Mouse (Mus musculus): ENCODE results near the gene Kctd2.
"Not testable (repeated sequence)": the region's sequence is repeated elsewhere in the genome, so short reads cannot be mapped to it uniquely, and the experiment has no call there.

Gene Kctd2

GRCm38 (mm10) chr11:115439906-115440595, 20.1 kb downstream of the Kctd2 start, which contains the start of gene Trim80:
TSS of gene Trim80 (plus strand) at chr11:115440545.
- DNase-seq (ENCODE audit: low spot score in 2 of 2): no peak

GRCm38 (mm10) chr11:115441417-115441816, 21.5 kb downstream of the Kctd2 start:
- no peak for DNase-seq (ENCODE audit: low spot score in 2 of 2)

- DNase-seq (ENCODE audit: low spot score in 2 of 2): no peak
Observed at GRCm38 (mm10) chr11:115446906-115447305, 27.0 kb downstream of the Kctd2 start.

- DNase-seq (ENCODE audit: low spot score in 2 of 2): no peak
Observed at GRCm38 (mm10) chr11:115447321-115447885, 27.5 kb downstream of the Kctd2 start.

- DNase-seq (ENCODE audit: low spot score in 2 of 2): no peak
Observed at GRCm38 (mm10) chr11:115448075-115448474, 28.1 kb downstream of the Kctd2 start.

- DNase-seq (ENCODE audit: low spot score in 2 of 2): no peak
Observed at GRCm38 (mm10) chr11:115448998-115449397, 29.1 kb downstream of the Kctd2 start.

- DNase-seq (ENCODE audit: low spot score in 2 of 2): no peak
Observed at GRCm38 (mm10) chr11:115450176-115450575, 30.2 kb downstream of the Kctd2 start.

GRCm38 (mm10) chr11:115451781-115452241, 31.9 kb downstream of the Kctd2 start:
- DNase-seq (ENCODE audit: low spot score in 2 of 2): no peak

- no peak for DNase-seq (ENCODE audit: low spot score in 2 of 2)
Observed at GRCm38 (mm10) chr11:115452281-115452860, 32.4 kb downstream of the Kctd2 start.

- DNase-seq (ENCODE audit: low spot score in 2 of 2): no peak
Observed at GRCm38 (mm10) chr11:115453306-115453705, 33.4 kb downstream of the Kctd2 start.

- DNase-seq (ENCODE audit: low spot score in 2 of 2): not testable (repeated sequence)
Observed at GRCm38 (mm10) chr11:115454822-115455221, 34.9 kb downstream of the Kctd2 start.

GRCm38 (mm10) chr11:115455619-115456018, 35.7 kb downstream of the Kctd2 start:
- no peak for DNase-seq (ENCODE audit: low spot score in 2 of 2)

GRCm38 (mm10) chr11:115456182-115456581, 36.3 kb downstream of the Kctd2 start:
- DNase-seq (ENCODE audit: low spot score in 2 of 2): no peak

- no peak for DNase-seq (ENCODE audit: low spot score in 2 of 2)
Observed at GRCm38 (mm10) chr11:115457405-115457804, 37.5 kb downstream of the Kctd2 start.

GRCm38 (mm10) chr11:115460976-115461375, 41.0 kb downstream of the Kctd2 start:
- DNase-seq (ENCODE audit: low spot score in 2 of 2): no peak

GRCm38 (mm10) chr11:115461846-115462242, 41.9 kb downstream of the Kctd2 start:
- no peak for DNase-seq (ENCODE audit: low spot score in 2 of 2)

- DNase-seq (ENCODE audit: low spot score in 2 of 2): no peak
Observed at GRCm38 (mm10) chr11:115462243-115462891, 42.4 kb downstream of the Kctd2 start, which contains the start of gene Slc16a5. TSS of gene Slc16a5 (plus strand) at chr11:115462474.

- no peak for DNase-seq (ENCODE audit: low spot score in 2 of 2)
Observed at GRCm38 (mm10) chr11:115463397-115463796, 43.5 kb downstream of the Kctd2 start.

GRCm38 (mm10) chr11:115464851-115465250, 44.9 kb downstream of the Kctd2 start:
- no peak for DNase-seq (ENCODE audit: low spot score in 2 of 2)

GRCm38 (mm10) chr11:115467217-115467618, 47.3 kb downstream of the Kctd2 start:
- DNase-seq (ENCODE audit: low spot score in 2 of 2): no peak

- DNase-seq (ENCODE audit: low spot score in 2 of 2): no peak
Observed at GRCm38 (mm10) chr11:115472183-115472582, 52.3 kb downstream of the Kctd2 start.

GRCm38 (mm10) chr11:115473626-115474275, 53.8 kb downstream of the Kctd2 start:
- DNase-seq (ENCODE audit: low spot score in 2 of 2): peak; percentile 99 to 100
